In the genomic region with DNA sequence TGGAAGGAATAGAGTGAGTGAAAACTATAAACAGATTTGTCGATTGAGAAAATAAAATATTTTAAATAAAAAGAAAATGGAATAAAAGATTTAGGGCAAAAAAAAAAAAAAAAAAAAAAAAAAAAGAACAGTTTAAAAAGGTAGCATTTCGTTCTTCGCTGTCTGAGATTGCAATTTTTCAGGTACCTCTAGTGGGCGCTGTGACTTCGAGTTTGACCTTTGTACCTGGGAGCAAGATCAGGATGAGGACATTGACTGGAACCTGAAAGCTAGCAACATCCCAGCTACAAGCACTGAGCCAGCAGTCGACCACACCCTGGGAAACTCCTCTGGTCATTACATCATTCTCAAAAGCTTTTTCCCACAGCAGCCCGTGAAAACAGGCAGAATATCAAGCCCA, we compare ENCODE assay signal across 18 mouse cellular contexts.
DNase-seq lines count a peak whose midpoint lies in the region; ATAC-seq and TF ChIP-seq lines count a peak whose summit lies in the region.
"Had no signal": no experiment of that assay in that cellular context is flagged by ENCODE, and none has a peak within 500 bp of the region (broad histone marks: within the 10 kb centered on the region; RNA-seq: fewer than 3 reads in every experiment).

No protein-coding gene starts in this region.

- intact Hi-C loops in heart, adult 2 months (cut with DNase I): no loop called here
- intact Hi-C loops in heart, postnatal 10 days (cut with DNase I): no loop called here

- 25% methylated on average over 7 of the region's 7 CpGs for whole genome bisulfite sequencing in heart, adult 2 months
- WGBS in limb, embryonic 11.5 days: 26% methylated on average over 7 of the region's 7 CpGs
- 28% methylated on average over 7 of the region's 7 CpGs for WGBS in limb, embryonic 10.5 days

- H3K27ac ChIP-seq in heart, adult 2 months: no peak overlapping the region
- no peak overlapping the region for H3K27ac ChIP-seq in limb, embryonic 11.5 days (replicated peaks; ENCODE audit: low read depth, low read length)
- H3K27ac ChIP-seq in limb, embryonic 10.5 days: no peak overlapping the region
- H3K27ac ChIP-seq in ES-Bruce4 (ENCODE audit: insufficient read depth, low read length): no peak overlapping the region
- H3K27ac ChIP-seq: embryonic facial prominence, embryonic 10.5 days; forebrain, embryonic 15.5 days; liver, embryonic 14.5 days; midbrain, embryonic 10.5 days had no signal

- ATAC-seq in limb, embryonic 11.5 days (ENCODE audit: insufficient number of reproducible peaks, low FRiP score, low TSS enrichment, low read depth): no peak
- ATAC-seq: forebrain, embryonic 15.5 days had no signal

- no peaks in the 10 kb centered on the region for H3K27me3 ChIP-seq in heart, adult 2 months (ENCODE audit: control insufficient read depth, insufficient read depth, low read length)
- H3K27me3 ChIP-seq in limb, embryonic 11.5 days (ENCODE audit: control insufficient read depth, insufficient read depth, low read length): no peaks in the 10 kb centered on the region
- no peaks in the 10 kb centered on the region for H3K27me3 ChIP-seq in limb, embryonic 10.5 days (ENCODE audit: low read depth, poor library complexity, severe bottlenecking)
- no peaks in the 10 kb centered on the region for H3K27me3 ChIP-seq in ES-Bruce4 (ENCODE audit: control insufficient read depth, insufficient read depth, low read length, poor library complexity, severe bottlenecking)
- H3K27me3 ChIP-seq: forebrain, embryonic 15.5 days had no signal

- H3K4me2 ChIP-seq in limb, embryonic 11.5 days (ENCODE audit: low read depth, severe bottlenecking): no peak overlapping the region
- H3K4me2 ChIP-seq: forebrain, embryonic 15.5 days had no signal

- no peak overlapping the region for H3K4me3 ChIP-seq in heart, adult 2 months
- H3K4me3 ChIP-seq in limb, embryonic 11.5 days (ENCODE audit: low read depth, low read length): no peak overlapping the region
- no peak overlapping the region for H3K4me3 ChIP-seq in limb, embryonic 10.5 days
- no peak overlapping the region for H3K4me3 ChIP-seq in ES-Bruce4 (ENCODE audit: low read depth, low read length)
- H3K4me3 ChIP-seq: embryonic facial prominence, embryonic 10.5 days; erythroblast, embryonic 14.5 days; forebrain, embryonic 15.5 days; midbrain, embryonic 10.5 days had no signal

- DNase-seq in heart, adult 2 months: no peak
- no peak for DNase-seq in heart, postnatal 10 days
- DNase-seq in limb, embryonic 11.5 days (ENCODE audit: low spot score): peak; percentile 25
- no peak for DNase-seq in limb, embryonic 10.5 days (ENCODE audit: low spot score)
- no peak for DNase-seq in brain, embryonic 14.5 days (ENCODE audit: low read depth)
- no peak for DNase-seq in Muller cell, postnatal 12 days (ENCODE audit: inconsistent ontology term)
- DNase-seq: adrenal gland, adult 2 months; cerebellum, adult 9-10 months; heart, postnatal 4 days; kidney, postnatal 14 days; layer of hippocampus, adult 9-11 months; right cerebral cortex, postnatal 4 days had no signal

- no peaks in the 10 kb centered on the region for H3K79me2 ChIP-seq in heart, adult 2 months (replicated peaks; ENCODE audit: control insufficient read depth, insufficient read depth, low read length)

- H3K36me3 ChIP-seq in heart, adult 2 months (ENCODE audit: control insufficient read depth, insufficient read depth, low read length): no peaks in the 10 kb centered on the region
- no peaks in the 10 kb centered on the region for H3K36me3 ChIP-seq in limb, embryonic 11.5 days (ENCODE audit: control insufficient read depth, insufficient read depth, low read length)
- H3K36me3 ChIP-seq in limb, embryonic 10.5 days: no peaks in the 10 kb centered on the region
- no peaks in the 10 kb centered on the region for H3K36me3 ChIP-seq in ES-Bruce4 (ENCODE audit: control insufficient read depth, insufficient read depth, low read length, poor library complexity, severe bottlenecking)
- H3K36me3 ChIP-seq: embryonic facial prominence, embryonic 10.5 days; forebrain, embryonic 15.5 days; midbrain, embryonic 10.5 days had no signal

- peak; percentile 20; the same call in 1 of the 2 replicates for TF ChIP-seq CTCF in heart, adult 2 months (IDR thresholded peaks at IDR 0.05)
- peak; percentile 33 for TF ChIP-seq CTCF in ES-Bruce4 (IDR thresholded peaks at IDR 0.05; ENCODE audit: low read depth, low read length)
- TF ChIP-seq CTCF in brain, embryonic 14.5 days (IDR thresholded peaks at IDR 0.05; ENCODE audit: borderline replicate concordance, extremely low read depth, insufficient read depth, insufficient read length): peak; percentile 19; the same call in 1 of the 2 replicates

- no peaks in the 10 kb centered on the region for H3K4me1 ChIP-seq in heart, adult 2 months (ENCODE audit: control insufficient read depth, insufficient read depth, low read length)
- no peaks in the 10 kb centered on the region for H3K4me1 ChIP-seq in limb, embryonic 11.5 days (ENCODE audit: control insufficient read depth, insufficient read depth, low read length)
- no peaks in the 10 kb centered on the region for H3K4me1 ChIP-seq in limb, embryonic 10.5 days
- H3K4me1 ChIP-seq in ES-Bruce4 (ENCODE audit: control insufficient read depth, insufficient read depth, low read length): no peaks in the 10 kb centered on the region
- H3K4me1 ChIP-seq: embryonic facial prominence, embryonic 10.5 days; forebrain, embryonic 15.5 days; midbrain, embryonic 10.5 days had no signal

- TF ChIP-seq POLR2A in heart, adult 2 months (IDR thresholded peaks at IDR 0.05; ENCODE audit: insufficient read depth, low read depth, low read length): no peak
- TF ChIP-seq POLR2A in ES-Bruce4 (IDR thresholded peaks at IDR 0.05; ENCODE audit: insufficient read depth, low read length): no peak
- TF ChIP-seq POLR2A in brain, embryonic 14.5 days (IDR thresholded peaks at IDR 0.05; ENCODE audit: borderline replicate concordance, extremely low read depth, insufficient read depth, insufficient read length, poor library complexity, severe bottlenecking): no peak

- no peaks in the 10 kb centered on the region for H3K9me3 ChIP-seq in limb, embryonic 11.5 days (ENCODE audit: control insufficient read depth, low read length)
- no peaks in the 10 kb centered on the region for H3K9me3 ChIP-seq in limb, embryonic 10.5 days (replicated peaks)
- no peaks in the 10 kb centered on the region for H3K9me3 ChIP-seq in ES-Bruce4 (replicated peaks; ENCODE audit: control insufficient read depth, insufficient read depth, low read length, poor library complexity, severe bottlenecking)
- H3K9me3 ChIP-seq: embryonic facial prominence, embryonic 10.5 days; forebrain, embryonic 15.5 days; midbrain, embryonic 10.5 days had no signal

- no peak for TF ChIP-seq EP300 in heart, adult 2 months (IDR thresholded peaks at IDR 0.05; ENCODE audit: insufficient read depth, low read depth, low read length)
- TF ChIP-seq EP300 in ES-Bruce4 (IDR thresholded peaks at IDR 0.05; ENCODE audit: insufficient read depth, low read depth, low read length): no peak

- H3K9ac ChIP-seq in heart, adult 2 months (ENCODE audit: low read depth, low read length): no peak overlapping the region
- no peak overlapping the region for H3K9ac ChIP-seq in limb, embryonic 11.5 days (ENCODE audit: low read length)
- H3K9ac ChIP-seq in ES-Bruce4 (ENCODE audit: low read depth, poor library complexity, severe bottlenecking): no peak overlapping the region
- H3K9ac ChIP-seq: forebrain, embryonic 15.5 days; liver, embryonic 14.5 days had no signal
